Mouse (Mus musculus): Measurements from ENCODE around the gene Ube3b.

Ube3b gene

GRCm38 (mm10) chr5:114380209-114381012, at the start of gene Ube3b, which contains the start of gene Kctd10:
Ube3b (plus strand) TSS chr5:114380607.
Kctd10 (minus strand) TSS chr5:114380508.
- DNase-seq (ENCODE audit: low spot score in 2 of 2), result peak; percentile 73 to 77

DNA sequence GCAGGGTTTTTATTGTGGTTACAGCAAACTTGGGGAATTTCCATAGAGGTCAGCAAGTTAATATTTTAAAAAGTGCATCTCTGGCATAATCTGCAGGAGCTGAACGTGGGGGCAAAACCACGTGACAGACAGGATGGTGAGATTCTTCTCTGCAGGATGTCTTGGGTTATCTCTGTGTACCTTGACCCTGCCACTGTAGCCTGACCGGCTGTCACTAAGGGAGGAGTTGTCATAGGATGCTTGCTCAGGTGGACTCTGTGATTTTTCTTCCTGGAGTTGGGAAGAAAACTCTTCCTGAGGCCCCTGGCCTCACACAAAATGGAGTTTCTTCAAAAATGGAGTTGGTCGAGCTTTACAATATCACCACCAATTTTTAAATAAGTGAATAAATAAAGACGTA, 37.4 kb upstream of the Ube3b start:
- no peak for DNase-seq (ENCODE audit: low spot score in 2 of 2)

DNA sequence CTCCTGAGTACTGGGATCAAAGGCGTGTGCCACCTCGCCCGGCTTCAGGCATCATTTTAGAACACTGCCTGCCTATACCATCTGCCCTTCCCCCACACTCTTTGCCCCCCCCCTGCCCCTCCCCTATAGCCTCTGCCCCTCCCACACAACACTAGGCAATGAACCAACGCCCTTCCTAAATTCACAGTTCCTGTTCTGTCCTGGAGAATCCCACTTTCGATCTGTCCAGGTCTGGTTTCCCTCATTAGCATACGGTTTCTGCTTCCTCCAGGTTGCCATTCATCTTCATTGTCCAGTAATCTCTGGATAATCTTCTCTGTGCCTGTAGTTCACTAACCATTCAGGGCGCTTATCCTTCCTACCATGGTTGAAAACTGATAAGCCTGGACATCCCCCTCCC, 36.8 kb upstream of the Ube3b start:
- no peak for DNase-seq (ENCODE audit: low spot score in 2 of 2)

GRCm38 (mm10) chr5:114345538-114345937, 34.9 kb upstream of the Ube3b start:
- no peak for DNase-seq (ENCODE audit: low spot score in 2 of 2)

DNA sequence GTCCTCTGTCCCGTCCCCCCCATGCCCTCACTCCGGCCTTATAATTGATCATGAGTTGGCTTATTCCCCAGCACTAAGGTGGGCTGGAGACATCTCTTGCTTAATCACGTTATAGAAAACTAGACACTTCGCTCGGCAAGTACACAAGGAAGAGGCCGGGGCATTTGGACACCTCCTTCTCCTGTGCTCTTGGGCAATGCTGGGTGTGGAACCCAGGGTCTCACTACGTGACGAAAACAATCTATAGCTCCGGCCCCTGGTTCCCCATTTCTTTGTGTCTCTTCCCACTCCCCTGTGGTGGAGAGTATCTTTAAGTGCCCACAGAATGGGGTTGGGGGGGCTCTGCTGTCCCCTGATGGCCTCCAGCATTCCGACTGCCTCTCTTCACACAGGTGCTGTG, 33.4 kb upstream of the Ube3b start:
- no peak for DNase-seq (ENCODE audit: low spot score in 2 of 2)

GRCm38 (mm10) chr5:114351490-114351889, 28.9 kb upstream of the Ube3b start:
- DNase-seq (ENCODE audit: low spot score in 2 of 2), result no peak

DNA sequence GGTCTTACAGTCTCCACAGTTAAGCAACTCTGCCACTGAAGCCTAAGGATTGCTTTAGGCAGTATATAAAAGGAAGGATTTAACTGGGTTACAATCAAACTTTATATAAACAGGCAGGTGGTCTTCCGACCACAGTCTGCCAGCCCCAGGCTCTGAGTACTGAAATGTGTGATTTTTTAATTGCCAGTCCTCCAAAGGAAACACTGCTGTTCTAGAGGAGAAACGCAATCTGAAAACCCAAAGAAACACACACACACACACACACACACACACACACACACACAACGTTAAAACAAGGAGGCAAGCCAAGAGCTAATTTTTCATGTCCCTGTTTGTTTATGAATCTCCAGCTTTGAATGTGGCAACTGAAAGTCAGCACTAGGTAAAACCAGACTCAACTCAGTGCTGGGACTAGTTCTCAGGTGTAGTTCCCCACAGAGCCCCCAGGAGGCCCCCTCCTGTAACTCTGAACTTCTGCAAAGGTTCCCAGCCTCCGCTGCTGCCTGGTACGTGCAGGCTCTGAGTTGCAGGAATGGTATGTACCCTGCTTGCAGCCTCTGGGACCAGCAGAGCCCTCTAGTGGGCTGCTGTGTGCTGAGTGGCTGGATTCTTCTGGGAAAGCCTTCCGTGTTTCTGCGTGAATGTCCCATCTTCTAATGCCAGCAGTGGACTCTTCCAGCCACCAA, 24.0 kb upstream of the Ube3b start:
- DNase-seq (ENCODE audit: low spot score in 2 of 2), result peak; percentile 39 to 51

- no peak for DNase-seq (ENCODE audit: low spot score in 2 of 2)
Measured at GRCm38 (mm10) chr5:114356936-114357751, 23.3 kb upstream of the Ube3b start.

- no peak for DNase-seq (ENCODE audit: low spot score in 2 of 2)
Measured at GRCm38 (mm10) chr5:114358833-114359232, 21.6 kb upstream of the Ube3b start.

GRCm38 (mm10) chr5:114359586-114359985, 20.8 kb upstream of the Ube3b start:
- DNase-seq (ENCODE audit: low spot score in 2 of 2), result no peak

- no peak for DNase-seq (ENCODE audit: low spot score in 2 of 2)
Measured at GRCm38 (mm10) chr5:114360968-114361367, 19.4 kb upstream of the Ube3b start.

- DNase-seq (ENCODE audit: low spot score in 2 of 2), result no peak
Measured at GRCm38 (mm10) chr5:114365043-114365752, 15.2 kb upstream of the Ube3b start.

DNA sequence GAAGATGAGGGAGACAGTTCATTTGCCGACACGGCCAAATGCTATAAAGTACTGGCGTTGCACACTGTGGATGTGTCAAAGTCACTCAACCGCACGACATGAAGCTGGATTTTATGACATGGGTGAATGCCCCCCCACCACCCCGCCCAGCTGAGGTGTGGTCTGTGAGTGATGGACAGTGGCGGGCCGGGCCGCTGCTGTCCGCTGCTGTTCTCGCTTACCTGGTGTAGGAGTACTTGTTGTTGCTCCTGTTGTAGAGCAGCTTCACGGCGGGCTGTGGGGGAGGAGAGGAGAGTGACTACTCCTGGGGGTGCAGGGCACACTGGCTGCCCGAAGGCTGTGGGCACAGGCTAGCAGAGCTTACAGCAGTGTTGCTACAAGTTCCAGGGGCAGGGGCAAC, 12.3 kb upstream of the Ube3b start:
- DNase-seq (ENCODE audit: low spot score in 2 of 2), result no peak

GRCm38 (mm10) chr5:114368803-114369496, 11.5 kb upstream of the Ube3b start:
- DNase-seq (ENCODE audit: low spot score in 2 of 2), result no peak

GRCm38 (mm10) chr5:114369921-114370320, 10.5 kb upstream of the Ube3b start:
- no peak for DNase-seq (ENCODE audit: low spot score in 2 of 2)

GRCm38 (mm10) chr5:114370371-114370776, 10.0 kb upstream of the Ube3b start:
- no peak for DNase-seq (ENCODE audit: low spot score in 2 of 2)

DNA sequence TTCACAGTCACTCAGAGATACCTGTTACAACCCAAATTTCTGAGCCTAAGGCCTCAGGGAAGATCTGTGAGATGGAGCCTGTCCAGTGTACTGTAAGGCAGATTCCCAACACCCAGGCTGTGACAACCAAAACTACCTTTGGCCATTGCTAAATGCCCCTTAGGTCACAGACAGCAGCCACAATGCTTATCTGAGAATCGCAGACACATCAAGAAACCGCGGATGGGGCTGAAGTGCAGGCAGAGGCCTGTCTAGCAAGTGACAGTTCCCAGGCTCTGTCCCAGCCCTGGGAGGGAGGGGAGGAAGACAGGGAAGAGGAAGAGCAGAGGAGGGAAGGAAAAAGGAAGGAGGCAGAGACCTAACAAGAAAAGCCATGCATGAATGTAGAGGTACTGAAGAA, 9.1 kb upstream of the Ube3b start:
- no peak for DNase-seq (ENCODE audit: low spot score in 2 of 2)

DNA sequence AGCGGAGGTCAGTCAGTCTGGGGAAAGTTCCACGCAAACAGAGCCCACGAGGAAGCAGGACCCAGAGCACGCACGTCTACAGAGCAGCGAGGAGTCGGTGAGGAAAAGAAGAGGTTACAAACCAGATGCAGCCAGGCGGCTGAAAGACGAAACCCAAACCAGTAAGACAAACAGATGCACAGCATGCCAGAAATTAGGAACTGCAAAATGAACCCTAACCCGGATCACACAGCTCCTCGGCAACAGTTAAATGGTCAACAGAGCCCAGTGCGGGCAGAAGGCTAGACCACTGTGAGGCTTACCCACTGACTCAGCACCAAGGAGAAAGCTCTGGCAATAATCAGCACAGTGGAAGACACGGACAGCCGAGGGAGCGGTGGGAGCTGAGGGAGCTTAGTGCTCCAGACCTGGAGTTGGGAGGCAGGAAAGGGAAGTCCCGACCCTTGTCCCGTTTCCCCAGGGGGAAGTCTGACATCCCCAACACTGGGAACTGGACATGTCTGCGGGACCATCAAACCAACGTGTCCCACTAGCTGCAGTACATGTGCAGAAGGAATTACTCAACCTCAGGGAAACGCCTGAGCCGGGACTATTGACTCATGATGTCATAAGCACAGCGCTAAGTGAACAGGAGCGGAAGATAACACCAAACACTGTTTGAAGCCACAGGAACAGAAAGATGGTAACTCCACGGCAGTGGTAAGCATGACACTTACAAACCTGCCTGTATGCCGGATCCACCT, 8.5 kb upstream of the Ube3b start:
- DNase-seq (ENCODE audit: low spot score in 2 of 2), result no peak

- DNase-seq (ENCODE audit: low spot score in 2 of 2), result no peak
Measured at GRCm38 (mm10) chr5:114372565-114372964, 7.8 kb upstream of the Ube3b start.

DNA sequence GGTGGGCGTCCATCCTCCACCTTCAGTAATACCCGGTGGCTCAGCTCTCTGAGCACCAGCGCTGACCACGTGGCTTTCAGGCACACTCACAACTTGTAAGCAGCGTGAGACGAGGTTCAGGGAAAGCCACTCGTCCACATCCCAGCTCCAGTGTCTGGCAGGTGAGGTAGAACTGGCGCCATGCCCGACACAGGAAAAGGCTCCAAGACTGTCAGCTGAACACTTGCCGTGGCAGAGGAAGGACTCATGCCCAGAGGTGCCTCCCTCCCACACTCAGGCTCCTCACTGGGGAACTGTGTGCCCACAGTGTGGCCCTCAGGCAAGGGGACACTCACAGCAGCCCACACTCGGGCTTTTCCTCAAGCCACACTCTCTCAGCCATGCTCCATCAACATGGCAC, 7.2 kb upstream of the Ube3b start:
- no peak for DNase-seq (ENCODE audit: low spot score in 2 of 2)

Data from spleen, postnatal 14 days (tissue).